Mouse (Mus musculus) kidney, embryonic 16.5 days (tissue): ENCODE measurements around the gene Cenpb. TPM values are rescaled to one million over a fixed set of nuclear protein-coding genes. Genes with fewer than 3 reads are reported as not detected.

Experiments used
- ATAC-seq: fragments of 200-750 bp; cut with Nextera tagmentation; 2 replicates; pipeline ENCODE4 v1.8.0; 2017; ENCODE audit warnings: moderate TSS enrichment; ENCODE audit not compliant: low FRiP score, low TSS enrichment
- H3K27ac ChIP-seq: fragments of 300-500 bp; sonication (generic); 2 replicates; pipeline ENCODE4 v1.5.1; 2014; ENCODE audit warnings: low read length
- H3K27me3 ChIP-seq: fragments of 300-500 bp; sonication (generic); 2 replicates; pipeline ENCODE4 v1.6.1; 2014; ENCODE audit warnings: low read length, control low read depth, mixed read lengths; ENCODE audit not compliant: insufficient read depth
- H3K36me3 ChIP-seq: fragments of 300-500 bp; sonication (generic); 2 replicates; pipeline ENCODE4 v1.6.1; 2014; ENCODE audit warnings: low read length, control low read depth, mixed read lengths; ENCODE audit not compliant: insufficient read depth
- H3K4me1 ChIP-seq: fragments of 300-500 bp; sonication (generic); 2 replicates; pipeline ENCODE4 v1.6.1; 2014; ENCODE audit warnings: low read length, control low read depth, mixed read lengths; ENCODE audit not compliant: insufficient read depth
- H3K4me2 ChIP-seq: fragments of 300-500 bp; sonication (generic); replicated peaks from 2 replicates; pipeline ENCODE4 v1.6.1; 2014; ENCODE audit warnings: low read depth, low read length
- H3K4me3 ChIP-seq: fragments of 300-500 bp; sonication (generic); 2 replicates; pipeline ENCODE4 v1.5.1; 2014; ENCODE audit warnings: mild to moderate bottlenecking, low read length
- H3K9ac ChIP-seq: fragments of 300-500 bp; sonication (generic); replicated peaks from 2 replicates; pipeline ENCODE4 v1.6.1; 2014; ENCODE audit warnings: low read length
- H3K9me3 ChIP-seq: fragments of 300-500 bp; sonication (generic); 2 replicates; pipeline ENCODE4 v1.6.1; 2016; ENCODE audit warnings: low read length, control low read depth
- WGBS: fragments of 180-500 bp; shearing (Covaris S2); extraction: QIAGEN DNeasy Blood & Tissue Kit; methylation state at CpG from one replicate; pipeline ENCODE4 v1.1.7; 2014; 5-methylcytosine and 5-hydroxymethylcytosine counted together
- polyA plus RNA-seq: library from polyadenylated mRNA; unstranded; fragments of >200 nt; fragmentation: Nextera tagmentation; extraction: Ambion mirVana; gene quantifications from 2 replicates; pipeline ENCODE4 v1.2.1, GENCODE M21; 2015

The Cenpb gene
- polyA plus RNA-seq, 1 experiment from 2014 or later = 9.7 TPM

DNA sequence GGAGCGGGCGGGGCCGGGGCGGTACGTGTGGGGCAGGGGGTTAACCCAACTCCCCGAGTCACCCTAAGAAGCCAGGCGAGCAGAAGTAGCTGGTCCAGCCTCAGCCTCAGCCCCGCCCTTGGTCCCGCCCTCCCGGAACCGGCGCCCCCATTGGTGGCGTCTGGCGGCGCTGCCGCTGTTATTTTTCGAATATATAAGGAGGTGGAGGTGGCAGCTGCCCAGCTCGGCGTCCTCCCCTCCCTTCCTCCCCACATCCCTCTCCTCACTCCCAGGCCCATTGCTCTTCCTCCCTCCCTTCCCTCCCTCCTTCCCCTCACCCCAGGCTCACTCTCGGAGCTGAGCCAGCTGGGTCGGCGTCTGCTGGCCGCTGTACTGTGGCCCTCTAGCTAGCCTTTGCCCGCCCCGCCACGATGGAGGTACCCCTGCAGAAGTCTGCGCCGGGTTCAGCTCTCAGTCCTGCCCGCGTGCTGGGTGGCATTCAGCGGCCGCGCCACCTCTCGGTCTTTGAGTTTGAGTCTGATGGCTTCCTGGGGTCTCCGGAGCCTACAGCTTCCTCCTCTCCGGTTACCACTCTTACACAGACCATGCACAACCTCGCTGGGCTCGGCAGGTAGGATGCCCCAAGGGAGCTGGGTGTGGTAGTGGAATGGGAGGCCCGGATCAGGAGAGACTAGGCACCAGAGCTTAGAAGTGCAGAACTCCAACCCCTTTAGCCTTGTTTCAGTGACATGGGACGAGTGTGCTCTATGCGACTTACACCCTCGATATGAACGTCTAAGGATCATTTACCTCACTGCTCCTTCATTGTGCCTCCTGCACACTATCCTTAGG lies 7.1 kb upstream of the Cenpb start, which contains the start of the genes Cdc25b and Spef1:
Gene Cdc25b, plus strand, starts transcription at position 179 of the 831 bp plus-strand sequence.
Gene Spef1, minus strand, starts transcription at position 512 of the 831 bp plus-strand sequence.
- WGBS = 1% methylated on average over 42 of the region's 43 CpGs
- Histone ChIP-seq H3K4me3 (peak within 1 kb of the TSS; percentile 75), H3K36me3 (peaks cover 8% of the 10 kb centered on the region), H3K4me1 (peaks cover 30% of the 10 kb centered on the region), H3K9ac (peak within 1 kb of the TSS; percentile 85), H3K4me2 (peak within 1 kb of the TSS; percentile 89), H3K27me3 (no peaks in the 10 kb centered on the region), H3K27ac (peak within 1 kb of the TSS; percentile 85), H3K9me3 (no peaks in the 10 kb centered on the region)
- peak; percentile 88 for ATAC-seq

DNA sequence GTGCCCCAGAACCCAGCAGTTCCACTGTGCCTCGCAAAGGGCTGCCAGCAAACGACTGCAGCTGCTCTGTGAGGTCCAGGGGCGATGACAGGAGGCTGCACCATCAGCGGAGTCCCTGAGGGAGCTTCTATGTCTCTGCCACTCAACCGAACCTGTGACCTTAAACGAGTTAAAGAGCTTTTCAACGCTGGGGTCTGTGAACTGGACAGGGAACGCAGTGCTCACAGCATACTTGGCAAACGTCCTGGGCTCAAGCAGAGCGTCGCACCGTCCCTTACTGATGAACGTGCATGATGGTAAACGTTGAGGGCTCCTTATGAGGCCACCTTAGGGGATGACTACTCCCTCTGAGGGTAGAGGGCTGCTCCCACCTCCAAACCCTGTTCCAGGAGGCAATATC lies 6.5 kb upstream of the Cenpb start:
- peak overlapping the region; percentile 75 for H3K4me3 ChIP-seq
- H3K27ac ChIP-seq = peak overlapping the region; percentile 70
- peak overlapping the region; percentile 85 for H3K9ac ChIP-seq
- 2% methylated on average over 14 of the region's 14 CpGs for WGBS
- H3K36me3 ChIP-seq = peaks cover 2% of the 10 kb centered on the region; the same call in 1 of the 2 replicates
- H3K4me1 ChIP-seq = peaks cover 30% of the 10 kb centered on the region
- no peak for ATAC-seq
- H3K4me2 ChIP-seq = peak overlapping the region; percentile 89
- H3K27me3 ChIP-seq = no peaks in the 10 kb centered on the region
- no peaks in the 10 kb centered on the region for H3K9me3 ChIP-seq

DNA sequence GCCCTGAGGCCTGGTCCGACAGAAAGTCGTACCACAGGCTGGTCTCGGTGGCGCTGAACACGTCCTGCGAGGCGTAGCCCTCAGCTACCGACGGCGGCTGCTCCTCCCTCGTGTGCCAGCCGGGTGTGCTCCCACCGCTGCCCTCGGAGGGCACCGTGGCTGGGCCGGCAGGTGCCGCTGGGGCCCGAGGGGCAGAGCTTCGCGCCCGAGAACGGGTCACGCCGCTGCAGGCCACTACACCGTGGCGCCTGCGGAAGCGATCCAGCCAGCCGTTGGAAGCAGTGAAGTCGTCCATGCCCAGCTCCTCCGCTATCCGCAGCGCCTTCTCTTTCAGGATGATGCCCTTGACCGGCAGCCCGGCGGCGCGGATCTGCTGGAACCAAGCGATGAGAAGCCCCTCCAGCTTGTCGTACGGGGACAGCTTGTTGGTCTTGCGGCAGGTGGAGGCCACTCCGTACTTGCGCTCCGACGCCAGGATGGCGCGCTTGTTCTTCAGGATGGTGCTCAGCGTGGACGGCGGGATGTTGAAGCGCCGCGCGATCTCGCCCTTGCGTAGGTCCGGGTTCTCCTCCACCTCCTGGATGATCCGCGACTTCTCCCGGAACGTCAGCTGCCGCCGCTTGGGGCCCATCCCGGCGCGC lies 501 bp downstream of the Cenpb start:
- peak overlapping the region; percentile 85 for H3K4me3 ChIP-seq
- under 1% methylated on average over 59 of the region's 67 CpGs for WGBS
- H3K4me1 ChIP-seq = peaks cover 44% of the 10 kb centered on the region
- H3K9ac ChIP-seq = peak overlapping the region; percentile 98
- peak overlapping the region; percentile 96 for H3K27ac ChIP-seq
- no peaks in the 10 kb centered on the region for H3K27me3 ChIP-seq
- H3K9me3 ChIP-seq = no peaks in the 10 kb centered on the region
- peak; percentile 33; the same call in 1 of the 2 replicates for ATAC-seq
- 0 out of 2 replicates have a peak, but pooled peaks cover 14% of the 10 kb centered on the region for H3K36me3 ChIP-seq
- H3K4me2 ChIP-seq = peak overlapping the region; percentile 95

DNA sequence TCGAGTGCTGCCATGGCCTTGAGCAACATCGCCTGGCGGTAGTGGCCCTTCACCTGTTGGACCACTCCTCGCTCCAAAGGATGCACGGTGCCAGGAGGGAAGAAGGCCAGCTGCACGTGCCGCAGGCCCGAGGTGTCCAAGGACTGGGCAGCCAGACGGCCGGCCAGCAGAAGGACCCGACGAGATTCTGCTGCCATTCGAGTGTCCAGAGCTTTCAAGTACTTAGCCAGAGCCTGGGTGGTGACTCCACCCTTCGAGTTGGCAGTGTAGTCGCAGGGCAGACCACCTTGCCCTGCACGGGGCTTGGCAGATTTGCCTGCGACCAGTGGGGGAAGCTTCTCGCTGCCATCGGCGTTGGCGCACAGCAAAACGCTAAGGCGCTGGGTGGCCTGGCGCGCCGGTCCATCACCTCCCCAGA lies 1.0 kb downstream of the Cenpb start:
- Histone ChIP-seq H3K36me3 (0 out of 2 replicates have a peak, but pooled peaks cover 14% of the 10 kb centered on the region), H3K9ac (peak overlapping the region; percentile 98), H3K4me2 (peak overlapping the region; percentile 95), H3K4me1 (peaks cover 48% of the 10 kb centered on the region), H3K4me3 (peak overlapping the region; percentile 85), H3K27me3 (no peaks in the 10 kb centered on the region), H3K9me3 (no peaks in the 10 kb centered on the region), H3K27ac (peak overlapping the region; percentile 96)
- 29% methylated on average over 26 of the region's 26 CpGs for WGBS
- no peak for ATAC-seq

DNA sequence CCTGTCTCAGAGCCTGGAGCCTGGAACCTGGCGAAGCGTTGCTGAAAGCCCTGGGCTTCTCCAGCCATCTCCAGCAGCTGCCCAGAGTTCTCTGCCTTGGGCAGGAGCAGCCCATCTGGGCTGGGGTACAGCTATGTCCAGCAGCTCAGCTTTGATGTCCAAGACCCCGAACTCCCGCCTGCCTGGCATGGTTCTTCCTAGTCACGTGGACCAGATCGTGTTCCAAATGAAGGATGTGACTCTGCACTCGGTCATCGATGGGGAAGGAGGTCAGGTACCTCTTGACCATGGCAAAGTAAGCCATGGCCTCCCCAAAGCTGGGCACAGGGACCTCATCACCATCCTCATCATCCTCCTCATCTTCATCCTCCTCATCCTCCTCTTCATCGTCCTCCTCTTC lies 1.9 kb downstream of the Cenpb start:
- H3K27me3 ChIP-seq = peaks cover 4% of the 10 kb centered on the region
- H3K9me3 ChIP-seq = no peaks in the 10 kb centered on the region
- ATAC-seq = no peak
- H3K4me3 ChIP-seq = peak overlapping the region; percentile 85
- peak overlapping the region; percentile 95 for H3K4me2 ChIP-seq
- peaks cover 48% of the 10 kb centered on the region for H3K4me1 ChIP-seq
- H3K9ac ChIP-seq = peak overlapping the region; percentile 56
- H3K36me3 ChIP-seq = 0 out of 2 replicates have a peak, but pooled peaks cover 14% of the 10 kb centered on the region
- H3K27ac ChIP-seq = peak overlapping the region; percentile 78
- WGBS = 78% methylated on average over 9 of the region's 9 CpGs

DNA sequence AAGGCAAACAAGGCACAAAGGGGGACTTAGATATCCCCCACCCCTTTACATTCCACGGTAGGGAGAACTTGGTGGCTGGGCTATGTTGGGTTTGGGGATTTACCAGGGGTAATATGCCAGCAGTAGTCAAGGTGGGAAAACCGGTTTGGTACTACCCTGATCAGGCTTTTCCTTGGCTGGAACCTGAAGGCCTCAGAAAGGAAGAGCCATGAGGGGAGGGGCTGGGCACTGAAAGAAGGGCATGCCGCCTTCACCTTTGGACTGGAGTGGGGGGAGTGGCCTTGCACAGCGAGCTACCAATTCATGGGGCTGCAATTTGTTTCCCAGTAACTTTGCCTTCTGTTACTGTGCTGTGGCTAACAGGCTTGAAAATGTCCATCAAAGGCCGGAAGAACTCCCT lies 3.4 kb downstream of the Cenpb start:
- Histone ChIP-seq H3K4me3 (peak overlapping the region; percentile 85; the same call in 1 of the 2 replicates), H3K27me3 (peaks cover 18% of the 10 kb centered on the region), H3K9ac (no peak overlapping the region), H3K27ac (peak overlapping the region; percentile 78), H3K36me3 (0 out of 2 replicates have a peak, but pooled peaks cover 14% of the 10 kb centered on the region), H3K4me2 (peak overlapping the region; percentile 95), H3K4me1 (peaks cover 52% of the 10 kb centered on the region), H3K9me3 (no peaks in the 10 kb centered on the region)
- WGBS = 55% methylated on average over 5 of the region's 5 CpGs
- no peak for ATAC-seq

DNA sequence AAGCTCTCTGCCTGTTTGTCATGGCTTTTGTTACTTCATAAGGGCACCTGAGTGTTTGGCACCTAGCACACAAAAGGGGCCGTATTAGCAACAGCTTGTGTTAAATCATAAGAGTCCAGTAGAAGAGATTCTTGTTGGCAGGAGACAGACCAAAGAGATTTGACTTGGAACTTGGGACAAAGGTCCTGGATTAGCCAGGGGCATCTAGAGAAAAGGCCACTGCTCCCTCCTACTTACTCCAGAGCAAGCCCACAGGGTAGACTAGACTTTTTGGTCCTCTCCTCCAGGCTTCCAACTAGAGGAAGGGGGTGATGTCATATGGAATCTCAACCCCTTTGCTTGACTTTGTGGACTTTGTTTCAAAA lies 3.9 kb downstream of the Cenpb start:
- H3K27me3 ChIP-seq = peaks cover 20% of the 10 kb centered on the region
- H3K27ac ChIP-seq = peak overlapping the region; percentile 78
- no peak for ATAC-seq
- 0 out of 2 replicates have a peak, but pooled peaks cover 14% of the 10 kb centered on the region for H3K36me3 ChIP-seq
- 0 out of 2 replicates have a peak overlapping the region, but pooled peaks have one; percentile 25 for H3K9ac ChIP-seq
- peaks cover 58% of the 10 kb centered on the region for H3K4me1 ChIP-seq
- WGBS = 83% methylated on average over 1 of the region's 1 CpGs
- H3K9me3 ChIP-seq = no peaks in the 10 kb centered on the region
- H3K4me3 ChIP-seq = no peak overlapping the region
- H3K4me2 ChIP-seq = peak overlapping the region; percentile 95

DNA sequence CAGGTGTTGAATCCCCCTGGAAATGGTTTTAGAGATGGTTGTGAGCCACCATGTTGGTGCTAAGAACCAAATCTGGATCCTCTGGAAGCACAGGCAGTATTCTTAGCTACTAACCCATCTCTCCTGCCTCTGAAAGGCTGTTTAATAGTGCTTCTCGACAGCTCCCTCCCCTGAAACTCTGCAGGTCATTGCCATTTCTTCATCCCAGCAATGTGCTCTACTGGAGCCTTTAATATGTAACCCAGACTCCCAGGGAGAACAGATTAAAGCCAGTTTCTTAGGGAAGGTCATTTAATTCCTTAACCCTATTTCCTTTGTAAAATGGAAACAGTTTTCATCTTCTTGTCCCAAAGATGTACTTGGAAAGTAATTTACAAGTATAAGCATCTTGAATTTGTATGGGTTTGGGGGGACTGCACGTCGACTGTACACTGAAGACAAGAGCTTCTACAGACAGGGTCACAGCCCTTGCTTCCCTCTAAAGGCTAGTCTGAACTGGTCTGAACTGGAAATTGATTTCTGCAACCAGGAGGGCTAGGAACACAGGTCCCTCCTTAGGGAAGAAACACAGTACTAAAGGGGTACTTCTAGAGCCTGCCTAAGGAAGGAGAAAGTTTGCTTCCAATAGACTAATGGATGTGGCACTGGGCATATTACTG lies 4.5 kb downstream of the Cenpb start:
- WGBS = 68% methylated on average over 3 of the region's 3 CpGs
- no peaks in the 10 kb centered on the region for H3K9me3 ChIP-seq
- H3K9ac ChIP-seq = no peak overlapping the region
- ATAC-seq = no peak
- H3K4me1 ChIP-seq = peaks cover 58% of the 10 kb centered on the region
- no peak overlapping the region for H3K4me2 ChIP-seq
- H3K36me3 ChIP-seq = 0 out of 2 replicates have a peak, but pooled peaks cover 14% of the 10 kb centered on the region
- H3K4me3 ChIP-seq = no peak overlapping the region
- peaks cover 25% of the 10 kb centered on the region for H3K27me3 ChIP-seq
- peak overlapping the region; percentile 78 for H3K27ac ChIP-seq

DNA sequence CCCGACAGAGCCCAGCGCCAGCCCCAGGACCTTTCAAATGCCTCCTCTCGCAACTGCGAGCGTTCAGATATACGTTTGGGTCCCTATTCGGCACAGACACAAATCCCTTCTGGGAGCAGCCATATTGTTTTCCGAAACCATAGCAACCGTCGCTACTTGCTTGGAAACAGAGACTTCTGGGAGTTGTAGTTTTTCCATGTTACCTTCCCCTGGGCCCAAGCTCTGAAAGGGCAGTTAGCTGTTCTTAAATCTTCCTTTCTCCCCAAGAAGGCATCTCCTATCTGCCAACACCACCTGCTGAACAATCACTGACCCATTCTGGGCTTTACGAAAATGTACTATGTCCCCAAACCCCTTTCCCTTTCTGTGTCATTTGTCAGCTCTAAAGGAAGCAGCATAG lies 5.2 kb downstream of the Cenpb start:
- Histone ChIP-seq H3K27ac (peak overlapping the region; percentile 78; the same call in 1 of the 2 replicates), H3K36me3 (0 out of 2 replicates have a peak, but pooled peaks cover 14% of the 10 kb centered on the region), H3K4me1 (peaks cover 58% of the 10 kb centered on the region), H3K9ac (peak overlapping the region; percentile 61), H3K27me3 (peaks cover 27% of the 10 kb centered on the region), H3K9me3 (no peaks in the 10 kb centered on the region), H3K4me2 (peak overlapping the region; percentile 90), H3K4me3 (peak overlapping the region; percentile 50)
- peak; percentile 17; the same call in 1 of the 2 replicates for ATAC-seq
- 6% methylated on average over 11 of the region's 11 CpGs for WGBS
